Mouse (Mus musculus) liver, embryonic 11.5 days (tissue): ENCODE measurements around the gene Ambra1. TPM values are rescaled to one million over a fixed set of nuclear protein-coding genes. Genes with fewer than 3 reads are reported as not detected.

Source experiments
- ATAC-seq: fragments of 200-750 bp; cut with Nextera tagmentation; replicated peaks from 2 replicates; pipeline ENCODE4 v1.8.0; 2017; ENCODE audit warnings: moderate number of reproducible peaks, mild to moderate bottlenecking, moderate TSS enrichment, moderate library complexity; ENCODE audit not compliant: low FRiP score
- DNase-seq: peaks from one replicate; pipeline ENCODE4 v3.0.0-alpha.2; 2017; ENCODE audit warnings: low spot score
- H3K27ac ChIP-seq: fragments of 300-500 bp; sonication (generic); 2 replicates; pipeline ENCODE4 v1.5.1; 2014; ENCODE audit warnings: mild to moderate bottlenecking, low read depth, low read length, control low read depth
- H3K27me3 ChIP-seq: fragments of 300-500 bp; sonication (generic); replicated peaks from 2 replicates; pipeline ENCODE4 v1.6.1; 2014; ENCODE audit warnings: low read length, mixed read lengths; ENCODE audit not compliant: control insufficient read depth, insufficient read depth
- H3K36me3 ChIP-seq: fragments of 300-500 bp; sonication (generic); 2 replicates; pipeline ENCODE4 v1.6.1; 2014; ENCODE audit warnings: mild to moderate bottlenecking, low read length, moderate library complexity, mixed read lengths; ENCODE audit not compliant: control insufficient read depth, insufficient read depth
- H3K4me1 ChIP-seq: fragments of 300-500 bp; sonication (generic); replicated peaks from 2 replicates; pipeline ENCODE4 v1.6.1; 2014; ENCODE audit warnings: low read length, mixed read lengths; ENCODE audit not compliant: control insufficient read depth, insufficient read depth
- H3K4me2 ChIP-seq: fragments of 300-500 bp; sonication (generic); 2 replicates; pipeline ENCODE4 v1.6.1; 2014; ENCODE audit warnings: mild to moderate bottlenecking, control low read depth, moderate library complexity
- H3K4me3 ChIP-seq: fragments of 300-500 bp; sonication (generic); 2 replicates; pipeline ENCODE4 v1.5.1; 2014; ENCODE audit warnings: low read depth, low read length, control low read depth
- H3K9ac ChIP-seq: fragments of 300-500 bp; sonication (generic); 2 replicates; pipeline ENCODE4 v1.6.1; 2014; ENCODE audit warnings: low read depth, low read length, control low read depth
- H3K9me3 ChIP-seq: fragments of 300-500 bp; sonication (generic); 2 replicates; pipeline ENCODE4 v1.6.1; 2016; ENCODE audit warnings: low read length, inconsistent platforms, mixed read lengths; ENCODE audit not compliant: control insufficient read depth
- WGBS: fragments of 180-500 bp; shearing (Covaris S2); extraction: QIAGEN DNeasy Blood & Tissue Kit; methylation state at CpG from one replicate; pipeline ENCODE4 v1.1.7; 2014; 5-methylcytosine and 5-hydroxymethylcytosine counted together
- polyA plus RNA-seq: library from polyadenylated mRNA; unstranded; fragments of >200 nt; fragmentation: Nextera tagmentation; extraction: Ambion mirVana; gene quantifications from 2 replicates; pipeline ENCODE4 v1.2.1, GENCODE M21; 2014

The Ambra1 gene
- polyA plus RNA-seq, 1 experiment from 2014 or later = 14.0 TPM

GRCm38 (mm10) chr2:91934826-91935525 is 205.0 kb downstream of the Ambra1 start:
- 85% methylated on average over 9 of the region's 9 CpGs for WGBS
- Histone ChIP-seq H3K27ac (0 out of 2 replicates have a peak overlapping the region, but pooled peaks have one; percentile 1), H3K4me1 (peaks cover 34% of the 10 kb centered on the region), H3K9me3 (no peaks in the 10 kb centered on the region), H3K36me3 (peaks cover 53% of the 10 kb centered on the region), H3K4me3 (no peak overlapping the region), H3K27me3 (no peaks in the 10 kb centered on the region), H3K4me2 (no peak overlapping the region), H3K9ac (no peak overlapping the region)
- ATAC-seq (no peak), DNase-seq (no peak)

- WGBS = 90% methylated on average over 7 of the region's 7 CpGs
- no peak overlapping the region for H3K27ac ChIP-seq
- peaks cover 62% of the 10 kb centered on the region for H3K36me3 ChIP-seq
- H3K4me3 ChIP-seq = no peak overlapping the region
- H3K9me3 ChIP-seq = no peaks in the 10 kb centered on the region
- DNase-seq = no peak
- peaks cover 28% of the 10 kb centered on the region for H3K4me1 ChIP-seq
- no peak for ATAC-seq
- no peak overlapping the region for H3K4me2 ChIP-seq
- no peaks in the 10 kb centered on the region for H3K27me3 ChIP-seq
- H3K9ac ChIP-seq = no peak overlapping the region
These were observed 206.2 kb downstream of the Ambra1 start for GRCm38 (mm10) chr2:91936154-91936553.

GRCm38 (mm10) chr2:91939303-91939935 is 209.5 kb downstream of the Ambra1 start:
- no peak overlapping the region for H3K27ac ChIP-seq

GRCm38 (mm10) chr2:91942356-91942755 is 212.4 kb downstream of the Ambra1 start:
- no peaks in the 10 kb centered on the region for H3K27me3 ChIP-seq
- no peak overlapping the region for H3K9ac ChIP-seq
- no peak overlapping the region for H3K4me2 ChIP-seq
- H3K4me1 ChIP-seq = peaks cover 30% of the 10 kb centered on the region
- DNase-seq = no peak
- no peak overlapping the region for H3K4me3 ChIP-seq
- peaks cover 53% of the 10 kb centered on the region for H3K36me3 ChIP-seq
- no peak overlapping the region for H3K27ac ChIP-seq
- no peaks in the 10 kb centered on the region for H3K9me3 ChIP-seq
- WGBS = 80% methylated on average over 6 of the region's 6 CpGs
- ATAC-seq = no peak

More at GRCm38 (mm10) chr2:91939303-91939935, 209.5 kb downstream of the Ambra1 start:
- 88% methylated on average over 15 of the region's 15 CpGs for WGBS
- no peaks in the 10 kb centered on the region for H3K9me3 ChIP-seq
- no peak overlapping the region for H3K4me3 ChIP-seq
- DNase-seq (no peak), ATAC-seq (no peak)
- H3K4me1 ChIP-seq = peaks cover 6% of the 10 kb centered on the region
- H3K27me3 ChIP-seq = no peaks in the 10 kb centered on the region
- no peak overlapping the region for H3K4me2 ChIP-seq
- peaks cover 77% of the 10 kb centered on the region for H3K36me3 ChIP-seq
- no peak overlapping the region for H3K9ac ChIP-seq

- Histone ChIP-seq H3K27ac (peak overlapping the region; percentile 42; the same call in 1 of the 2 replicates), H3K36me3 (peaks cover 36% of the 10 kb centered on the region), H3K27me3 (no peaks in the 10 kb centered on the region), H3K4me3 (no peak overlapping the region), H3K4me1 (peaks cover 50% of the 10 kb centered on the region), H3K9me3 (no peaks in the 10 kb centered on the region), H3K4me2 (peak overlapping the region; percentile 35; the same call in 1 of the 2 replicates), H3K9ac (peak overlapping the region; percentile 38; the same call in 1 of the 2 replicates)
- ATAC-seq (peak; percentile 49), DNase-seq (peak; percentile 83)
- WGBS = 39% methylated on average over 13 of the region's 13 CpGs
These were observed 214.4 kb downstream of the Ambra1 start for GRCm38 (mm10) chr2:91944170-91944950.

- H3K27me3 ChIP-seq = no peaks in the 10 kb centered on the region
- peak within 1 kb of the TSS; percentile 44 for H3K9ac ChIP-seq
- DNase-seq = no peak
- ATAC-seq = no peak
- no peaks in the 10 kb centered on the region for H3K9me3 ChIP-seq
- H3K4me2 ChIP-seq = peak within 1 kb of the TSS; percentile 90
- peak within 1 kb of the TSS; percentile 99; the same call in 1 of the 2 replicates for H3K27ac ChIP-seq
- H3K4me1 ChIP-seq = peaks cover 61% of the 10 kb centered on the region
- WGBS = 92% methylated on average over 18 of the region's 18 CpGs
- H3K36me3 ChIP-seq = peaks cover 25% of the 10 kb centered on the region
- H3K4me3 ChIP-seq = no peak within 1 kb of the TSS
These were observed 215.5 kb downstream of the Ambra1 start, which contains the start of gene Gm9821 for GRCm38 (mm10) chr2:91945483-91945882. Gm9821 (plus strand) TSS chr2:91945703.

GRCm38 (mm10) chr2:91946836-91947235 is 216.9 kb downstream of the Ambra1 start:
- Histone ChIP-seq H3K4me2 (peak overlapping the region; percentile 90), H3K9ac (peak overlapping the region; percentile 44; the same call in 1 of the 2 replicates), H3K27ac (peak overlapping the region; percentile 99; the same call in 1 of the 2 replicates), H3K27me3 (no peaks in the 10 kb centered on the region), H3K4me1 (peaks cover 71% of the 10 kb centered on the region), H3K9me3 (no peaks in the 10 kb centered on the region), H3K36me3 (peaks cover 19% of the 10 kb centered on the region), H3K4me3 (peak overlapping the region; percentile 65)
- ATAC-seq (no peak), DNase-seq (no peak)
- WGBS = 52% methylated on average over 6 of the region's 6 CpGs

- ATAC-seq (peak; percentile 31), DNase-seq (no peak)
- Histone ChIP-seq H3K9ac (peak overlapping the region; percentile 96), H3K27me3 (no peaks in the 10 kb centered on the region), H3K9me3 (no peaks in the 10 kb centered on the region), H3K4me3 (peak overlapping the region; percentile 65), H3K27ac (peak overlapping the region; percentile 99), H3K4me2 (peak overlapping the region; percentile 90), H3K36me3 (peaks cover 14% of the 10 kb centered on the region), H3K4me1 (peaks cover 77% of the 10 kb centered on the region)
- WGBS = 41% methylated on average over 11 of the region's 11 CpGs
These were observed 217.6 kb downstream of the Ambra1 start for GRCm38 (mm10) chr2:91947397-91948150.
